Mouse (Mus musculus) heart, postnatal 0 days (tissue): ENCODE measurements around the gene Smyd1. TPM values are rescaled to one million over a fixed set of nuclear protein-coding genes. Genes with fewer than 3 reads are reported as not detected.
A peak's percentile ranks its signal among the peaks of the same experiment; 100 is the strongest.

ENCODE experiments used
- ATAC-seq: fragments of 200-750 bp; cut with Nextera tagmentation; 2 replicates; pipeline ENCODE4 v1.8.0; 2017; ENCODE audit warnings: low read depth, moderate number of reproducible peaks, moderate library complexity; ENCODE audit not compliant: insufficient read depth
- DNase-seq: peaks from one replicate; pipeline ENCODE4 v3.0.0-alpha.2; 2016; ENCODE audit warnings: low spot score
- H3K27ac ChIP-seq: fragments of 300-500 bp; sonication (generic); 2 replicates; pipeline ENCODE4 v1.5.1; 2014; ENCODE audit warnings: low read depth, mild to moderate bottlenecking
- H3K27me3 ChIP-seq: fragments of 300-500 bp; sonication (generic); 2 replicates; pipeline ENCODE4 v1.6.1; 2014; ENCODE audit warnings: low read length, mixed read lengths; ENCODE audit not compliant: control insufficient read depth, insufficient read depth
- H3K36me3 ChIP-seq: fragments of 300-500 bp; sonication (generic); replicated peaks from 2 replicates; pipeline ENCODE4 v1.6.1; 2014; ENCODE audit warnings: low read length, mixed read lengths; ENCODE audit not compliant: control insufficient read depth, insufficient read depth
- H3K4me1 ChIP-seq: fragments of 300-500 bp; sonication (generic); 2 replicates; pipeline ENCODE4 v1.6.1; 2014; ENCODE audit warnings: antibody characterized with exemption; ENCODE audit not compliant: control insufficient read depth, insufficient read depth
- H3K4me2 ChIP-seq: fragments of 300-500 bp; sonication (generic); 2 replicates; pipeline ENCODE4 v1.6.1; 2014; ENCODE audit warnings: low read depth, mild to moderate bottlenecking, low read length, moderate library complexity
- H3K4me3 ChIP-seq: fragments of 300-500 bp; sonication (generic); 2 replicates; pipeline ENCODE4 v1.5.1; 2014; ENCODE audit warnings: low read depth, low read length
- H3K9ac ChIP-seq: fragments of 300-500 bp; sonication (generic); replicated peaks from 2 replicates; pipeline ENCODE4 v1.6.1; 2014; ENCODE audit warnings: low read depth, low read length, mixed read lengths
- H3K9me3 ChIP-seq: fragments of 300-500 bp; sonication (generic); replicated peaks from 2 replicates; pipeline ENCODE4 v1.6.1; 2016; ENCODE audit warnings: low read length; ENCODE audit not compliant: control insufficient read depth
- CTCF ChIP-seq: IDR thresholded peaks from 2 replicates; pipeline ENCODE4 v1.5.1; 2016; ENCODE audit warnings: antibody characterized with exemption, control low read depth, low read depth
- EP300 ChIP-seq: IDR thresholded peaks from 2 replicates; pipeline ENCODE4 v1.6.1; 2016; ENCODE audit warnings: antibody characterized with exemption, low read depth
- WGBS: fragments of 180-500 bp; shearing (Covaris S2); extraction: QIAGEN DNeasy Blood & Tissue Kit; methylation state at CpG from one replicate; pipeline ENCODE4 v1.1.7; 2014; 5-methylcytosine and 5-hydroxymethylcytosine counted together
- polyA plus RNA-seq: library from polyadenylated mRNA; unstranded; fragments of >200 nt; fragmentation: Nextera tagmentation; extraction: Ambion mirVana; gene quantifications from 2 replicates; pipeline ENCODE4 v1.2.1, GENCODE M21; 2015
- total RNA-seq: library from RNA; depleted of rRNA; stranded (reverse); fragments of >200 nt; gene quantifications from 2 replicates; pipeline ENCODE4 v1.2.3, GENCODE M21; 2014; ENCODE audit warnings: low replicate concordance

Smyd1 gene
- total and polyA plus RNA-seq, 2 experiments from 2014 or later = 106 to 316 TPM

DNA sequence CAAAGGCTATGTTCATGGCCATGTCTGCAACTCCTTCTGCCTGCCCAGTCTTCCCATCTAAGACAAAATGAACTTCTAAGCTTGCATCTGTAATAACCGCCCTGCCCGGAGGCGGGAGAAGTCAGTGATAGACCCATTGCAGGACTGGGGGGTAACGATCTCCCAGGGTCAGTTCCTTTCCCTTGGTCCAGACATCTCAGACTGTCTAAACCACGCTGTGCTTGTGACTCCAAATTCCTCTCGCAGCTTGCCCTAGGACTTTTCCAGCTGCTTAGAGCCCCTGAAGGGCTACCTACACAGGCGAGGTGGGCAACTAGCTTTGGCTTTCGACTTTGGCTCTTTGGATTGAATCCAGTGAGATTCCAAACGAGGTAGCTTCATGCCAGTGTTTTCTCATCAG is 2.8 kb upstream of the Smyd1 start:
- DNase-seq (no peak), ATAC-seq (no peak)
- Histone ChIP-seq H3K4me3 (no peak overlapping the region; the same call in 1 of the 2 replicates), H3K9ac (no peak overlapping the region), H3K36me3 (no peaks in the 10 kb centered on the region), H3K9me3 (no peaks in the 10 kb centered on the region), H3K27ac (no peak overlapping the region), H3K4me1 (no peaks in the 10 kb centered on the region), H3K4me2 (no peak overlapping the region; the same call in 1 of the 2 replicates), H3K27me3 (no peaks in the 10 kb centered on the region)
- WGBS = 79% methylated on average over 9 of the region's 9 CpGs
- TF ChIP-seq CTCF = no peak
- no peak for TF ChIP-seq EP300

DNA sequence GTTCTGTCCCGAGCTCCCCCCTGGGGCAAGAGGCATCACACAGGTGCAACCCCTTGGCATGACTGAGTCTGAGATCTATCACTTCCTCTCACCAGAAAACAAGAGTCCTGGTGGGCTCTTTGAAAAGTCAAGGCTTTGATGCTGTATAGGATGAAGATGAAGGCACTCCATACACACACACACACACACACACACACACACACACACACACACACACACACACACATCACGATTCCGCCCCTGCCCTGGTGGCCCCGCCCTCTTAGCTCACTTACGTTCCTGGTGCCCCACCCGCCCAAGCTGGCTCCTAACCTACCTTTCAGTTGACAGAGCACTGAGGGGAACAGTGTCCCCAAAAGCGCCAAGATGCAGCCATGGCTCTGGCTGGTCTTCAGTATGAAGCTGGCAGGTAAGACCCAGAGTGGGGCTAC is 473 bp upstream of the Smyd1 start, which contains the start of gene Cd8b1:
Gene Cd8b1, plus strand, starts transcription at position 298 of the 431 bp plus-strand sequence.
- H3K27me3 ChIP-seq = no peaks in the 10 kb centered on the region
- WGBS = 73% methylated on average over 7 of the region's 7 CpGs
- peak within 1 kb of the TSS; percentile 20; the same call in 1 of the 2 replicates for H3K27ac ChIP-seq
- H3K4me3 ChIP-seq = peak within 1 kb of the TSS; percentile 26; the same call in 1 of the 2 replicates
- no peak for DNase-seq
- no peak within 1 kb of the TSS; the same call in 1 of the 2 replicates for H3K4me2 ChIP-seq
- no peak for ATAC-seq
- no peak for TF ChIP-seq CTCF
- no peak for TF ChIP-seq EP300
- H3K9ac ChIP-seq = no peak within 1 kb of the TSS; the same call in 1 of the 2 replicates
- no peaks in the 10 kb centered on the region for H3K4me1 ChIP-seq
- no peaks in the 10 kb centered on the region for H3K9me3 ChIP-seq
- no peaks in the 10 kb centered on the region for H3K36me3 ChIP-seq

- no peaks in the 10 kb centered on the region for H3K27me3 ChIP-seq
- H3K27ac ChIP-seq = peak overlapping the region; percentile 12; the same call in 1 of the 2 replicates
- H3K9me3 ChIP-seq = no peaks in the 10 kb centered on the region
- WGBS = 77% methylated on average over 8 of the region's 8 CpGs
- no peak for ATAC-seq
- no peak for DNase-seq
- TF ChIP-seq EP300 = no peak
- TF ChIP-seq CTCF = no peak
- H3K36me3 ChIP-seq = no peaks in the 10 kb centered on the region
- H3K9ac ChIP-seq = no peak overlapping the region
- no peak overlapping the region for H3K4me2 ChIP-seq
- H3K4me3 ChIP-seq = no peak overlapping the region
- H3K4me1 ChIP-seq = no peaks in the 10 kb centered on the region
Observed at GRCm38 (mm10) chr6:71307486-71307885, 14.5 kb downstream of the Smyd1 start.

- H3K27me3 ChIP-seq = no peaks in the 10 kb centered on the region
- H3K27ac ChIP-seq = no peak overlapping the region
- TF ChIP-seq EP300 = no peak
- TF ChIP-seq CTCF = peak; percentile 43
- H3K9me3 ChIP-seq = no peaks in the 10 kb centered on the region
- 60% methylated on average over 6 of the region's 6 CpGs for WGBS
- H3K36me3 ChIP-seq = no peaks in the 10 kb centered on the region
- H3K9ac ChIP-seq = no peak overlapping the region
- DNase-seq (no peak), ATAC-seq (no peak)
- H3K4me3 ChIP-seq = no peak overlapping the region
- no peaks in the 10 kb centered on the region for H3K4me1 ChIP-seq
- H3K4me2 ChIP-seq = no peak overlapping the region
Observed at GRCm38 (mm10) chr6:71302097-71302731, 19.8 kb downstream of the Smyd1 start.

GRCm38 (mm10) chr6:71298751-71299150 is 23.3 kb downstream of the Smyd1 start:
- 46% methylated on average over 3 of the region's 3 CpGs for WGBS
- Histone ChIP-seq H3K36me3 (no peaks in the 10 kb centered on the region), H3K9me3 (no peaks in the 10 kb centered on the region), H3K27ac (no peak overlapping the region), H3K4me2 (no peak overlapping the region), H3K4me3 (no peak overlapping the region), H3K9ac (no peak overlapping the region), H3K27me3 (no peaks in the 10 kb centered on the region), H3K4me1 (no peaks in the 10 kb centered on the region)
- TF ChIP-seq EP300 (no peak), CTCF (peak; percentile 53)
- ATAC-seq (no peak), DNase-seq (no peak)

- Histone ChIP-seq H3K27ac (no peak overlapping the region), H3K4me3 (no peak overlapping the region), H3K27me3 (no peaks in the 10 kb centered on the region), H3K9ac (no peak overlapping the region), H3K4me2 (no peak overlapping the region), H3K9me3 (no peaks in the 10 kb centered on the region), H3K36me3 (no peaks in the 10 kb centered on the region), H3K4me1 (no peaks in the 10 kb centered on the region)
- no peak for TF ChIP-seq CTCF
- no peak for TF ChIP-seq EP300
- WGBS = 64% methylated on average over 2 of the region's 2 CpGs
- ATAC-seq = no peak
- no peak for DNase-seq
Observed at GRCm38 (mm10) chr6:71298051-71298450, 24.0 kb downstream of the Smyd1 start.
